Mouse (Mus musculus): ENCODE data around the gene Mindy4b-ps. TPM values are rescaled to one million over a fixed set of nuclear protein-coding genes. Genes with fewer than 3 reads are reported as not detected.

Gene Mindy4b-ps
- polyA plus RNA-seq, 1 experiment from 2014 or later = not detected

GRCm38 (mm10) chr3:58754361-58754760 lies 67.8 kb downstream of the Mindy4b-ps start:
- ATAC-seq (ENCODE audit: insufficient read depth, low FRiP score) = no peak
- H3K27ac ChIP-seq (ENCODE audit: low read length) = no peak overlapping the region
- H3K4me3 ChIP-seq (replicated peaks; ENCODE audit: low read length) = no peak overlapping the region
- no peaks in the 10 kb centered on the region for H3K9me3 ChIP-seq (replicated peaks; ENCODE audit: control insufficient read depth, low read length)
- 66% methylated on average over 3 of the region's 3 CpGs for WGBS
- H3K9ac ChIP-seq (ENCODE audit: low read length) = no peak overlapping the region
- H3K36me3 ChIP-seq (ENCODE audit: control insufficient read depth, insufficient read depth, low read length) = no peaks in the 10 kb centered on the region
- H3K27me3 ChIP-seq (ENCODE audit: control insufficient read depth, insufficient read depth, low read length) = no peaks in the 10 kb centered on the region
- no peaks in the 10 kb centered on the region for H3K4me1 ChIP-seq (ENCODE audit: control insufficient read depth, insufficient read depth, low read length)
- H3K4me2 ChIP-seq (ENCODE audit: low read depth, low read length) = no peak overlapping the region

- 64% methylated on average over 8 of the region's 8 CpGs for WGBS
- Histone ChIP-seq H3K27me3 (ENCODE audit: control insufficient read depth, insufficient read depth, low read length) (no peaks in the 10 kb centered on the region), H3K27ac (ENCODE audit: low read length) (no peak overlapping the region), H3K4me3 (replicated peaks; ENCODE audit: low read length) (no peak overlapping the region), H3K36me3 (ENCODE audit: control insufficient read depth, insufficient read depth, low read length) (no peaks in the 10 kb centered on the region), H3K4me2 (ENCODE audit: low read depth, low read length) (no peak overlapping the region), H3K4me1 (ENCODE audit: control insufficient read depth, insufficient read depth, low read length) (no peaks in the 10 kb centered on the region), H3K9ac (ENCODE audit: low read length) (no peak overlapping the region), H3K9me3 (replicated peaks; ENCODE audit: control insufficient read depth, low read length) (no peaks in the 10 kb centered on the region)
- no peak for ATAC-seq (ENCODE audit: insufficient read depth, low FRiP score)
These were observed 70.1 kb downstream of the Mindy4b-ps start for GRCm38 (mm10) chr3:58751818-58752620.

- Histone ChIP-seq H3K36me3 (ENCODE audit: control insufficient read depth, insufficient read depth, low read length) (no peaks in the 10 kb centered on the region), H3K27ac (ENCODE audit: low read length) (no peak overlapping the region), H3K9me3 (replicated peaks; ENCODE audit: control insufficient read depth, low read length) (no peaks in the 10 kb centered on the region), H3K4me3 (replicated peaks; ENCODE audit: low read length) (no peak overlapping the region), H3K27me3 (ENCODE audit: control insufficient read depth, insufficient read depth, low read length) (no peaks in the 10 kb centered on the region), H3K4me2 (ENCODE audit: low read depth, low read length) (no peak overlapping the region), H3K4me1 (ENCODE audit: control insufficient read depth, insufficient read depth, low read length) (no peaks in the 10 kb centered on the region), H3K9ac (ENCODE audit: low read length) (no peak overlapping the region)
- ATAC-seq (ENCODE audit: insufficient read depth, low FRiP score) = no peak
These were observed 73.4 kb downstream of the Mindy4b-ps start for GRCm38 (mm10) chr3:58748724-58749123.

- Histone ChIP-seq H3K27ac (ENCODE audit: low read length) (no peak overlapping the region), H3K4me1 (ENCODE audit: control insufficient read depth, insufficient read depth, low read length) (no peaks in the 10 kb centered on the region), H3K9me3 (replicated peaks; ENCODE audit: control insufficient read depth, low read length) (no peaks in the 10 kb centered on the region), H3K4me2 (ENCODE audit: low read depth, low read length) (no peak overlapping the region), H3K36me3 (ENCODE audit: control insufficient read depth, insufficient read depth, low read length) (no peaks in the 10 kb centered on the region), H3K9ac (ENCODE audit: low read length) (no peak overlapping the region), H3K27me3 (ENCODE audit: control insufficient read depth, insufficient read depth, low read length) (no peaks in the 10 kb centered on the region), H3K4me3 (replicated peaks; ENCODE audit: low read length) (no peak overlapping the region)
- no peak for ATAC-seq (ENCODE audit: insufficient read depth, low FRiP score)
- 87% methylated on average over 1 of the region's 1 CpGs for WGBS
These were observed 74.2 kb downstream of the Mindy4b-ps start for GRCm38 (mm10) chr3:58747924-58748323.

- 66% methylated on average over 2 of the region's 2 CpGs for WGBS
These were observed 82.6 kb downstream of the Mindy4b-ps start for GRCm38 (mm10) chr3:58739536-58739935.

More at GRCm38 (mm10) chr3:58739536-58739935, 82.6 kb downstream of the Mindy4b-ps start:
- no peak for ATAC-seq (ENCODE audit: insufficient read depth, low FRiP score)
- Histone ChIP-seq H3K9ac (ENCODE audit: low read length) (no peak overlapping the region), H3K4me1 (ENCODE audit: control insufficient read depth, insufficient read depth, low read length) (no peaks in the 10 kb centered on the region), H3K27me3 (ENCODE audit: control insufficient read depth, insufficient read depth, low read length) (no peaks in the 10 kb centered on the region), H3K36me3 (ENCODE audit: control insufficient read depth, insufficient read depth, low read length) (no peaks in the 10 kb centered on the region), H3K4me2 (ENCODE audit: low read depth, low read length) (no peak overlapping the region), H3K27ac (ENCODE audit: low read length) (no peak overlapping the region), H3K9me3 (replicated peaks; ENCODE audit: control insufficient read depth, low read length) (no peaks in the 10 kb centered on the region), H3K4me3 (replicated peaks; ENCODE audit: low read length) (no peak overlapping the region)

Other genes starting within 250 kb of the Mindy4b-ps start
- gene Selenot, start 245.7 kb downstream of the Mindy4b-ps start, polyA plus RNA-seq (2015; fragmentation: Nextera tagmentation; extraction: Ambion mirVana) = 18.1 and 20.1 TPM in 2 replicates
- gene Erich6, start 185.1 kb downstream of the Mindy4b-ps start, polyA plus RNA-seq (2015; fragmentation: Nextera tagmentation; extraction: Ambion mirVana) = 0.05 TPM in 1 of 2 replicates, not detected in the other
- gene Siah2, start 129.9 kb downstream of the Mindy4b-ps start, polyA plus RNA-seq (2015; fragmentation: Nextera tagmentation; extraction: Ambion mirVana) = 2.2 and 3.1 TPM in 2 replicates
- gene Clrn1, start 63.0 kb upstream of the Mindy4b-ps start, polyA plus RNA-seq (2015; fragmentation: Nextera tagmentation; extraction: Ambion mirVana) = not detected in 2 replicates
- 1.2 and 1.4 TPM in 2 replicates for gene Med12l, start 183.5 kb upstream of the Mindy4b-ps start, polyA plus RNA-seq (2015; fragmentation: Nextera tagmentation; extraction: Ambion mirVana)